Mouse (Mus musculus): ENCODE measurements around the gene Vps37c. TPM values are rescaled to one million over a fixed set of nuclear protein-coding genes. Genes with fewer than 3 reads are reported as not detected.

The Vps37c gene
- polyA plus RNA-seq, 1 experiment from 2014 or later: 29.0 TPM

DNA sequence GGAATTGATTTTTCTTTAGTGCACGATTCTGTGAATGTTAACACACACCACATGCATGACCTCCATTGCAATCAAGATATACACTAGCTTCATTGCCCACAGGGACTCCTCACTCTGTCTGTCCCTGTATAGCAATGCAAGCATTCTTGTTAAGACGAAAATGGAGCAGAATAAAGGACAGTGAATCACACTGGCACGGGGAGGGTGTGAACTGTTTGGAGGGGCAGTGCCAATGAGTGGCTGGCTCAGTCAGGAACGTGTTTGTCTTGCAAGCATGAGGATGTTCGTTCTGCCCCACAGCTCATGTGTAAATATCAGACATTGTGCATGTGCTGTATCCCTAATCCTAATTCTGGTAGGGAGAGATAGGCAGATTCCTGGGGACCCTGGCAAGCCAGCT, 41.9 kb downstream of the Vps37c start:
- ATAC-seq (ENCODE audit: insufficient number of reproducible peaks, low FRiP score): no peak
- H3K9ac ChIP-seq: no peak overlapping the region
- H3K27me3 ChIP-seq (replicated peaks): no peaks in the 10 kb centered on the region
- H3K4me2 ChIP-seq: no peak overlapping the region
- H3K4me1 ChIP-seq (replicated peaks): no peaks in the 10 kb centered on the region; the same call in 1 of the 2 replicates
- no peaks in the 10 kb centered on the region for H3K36me3 ChIP-seq
- H3K27ac ChIP-seq (ENCODE audit: poor library complexity, severe bottlenecking): no peak overlapping the region
- WGBS: 72% methylated on average over 5 of the region's 5 CpGs
- no peaks in the 10 kb centered on the region for H3K9me3 ChIP-seq (replicated peaks)
- H3K4me3 ChIP-seq: no peak overlapping the region

DNA sequence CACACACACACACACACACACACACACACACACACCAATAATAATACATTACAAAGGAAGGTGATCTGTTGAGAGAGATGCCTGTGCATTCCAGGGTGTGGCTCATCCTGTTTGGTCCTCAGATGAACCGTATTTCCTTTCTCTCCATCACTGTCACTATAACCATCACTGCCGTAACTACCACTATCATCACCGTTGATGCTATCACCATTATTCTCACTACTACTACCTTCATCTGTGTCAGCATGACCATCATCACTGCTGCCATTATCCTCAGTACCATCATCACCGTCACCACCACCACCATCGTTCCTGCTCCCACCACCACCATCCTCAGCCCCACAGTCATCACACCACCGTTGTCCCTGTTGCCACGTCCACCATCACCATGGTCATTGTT, 43.4 kb downstream of the Vps37c start:
- no peaks in the 10 kb centered on the region; the same call in 1 of the 2 replicates for H3K4me1 ChIP-seq (replicated peaks)
- ATAC-seq (ENCODE audit: insufficient number of reproducible peaks, low FRiP score): no peak

DNA sequence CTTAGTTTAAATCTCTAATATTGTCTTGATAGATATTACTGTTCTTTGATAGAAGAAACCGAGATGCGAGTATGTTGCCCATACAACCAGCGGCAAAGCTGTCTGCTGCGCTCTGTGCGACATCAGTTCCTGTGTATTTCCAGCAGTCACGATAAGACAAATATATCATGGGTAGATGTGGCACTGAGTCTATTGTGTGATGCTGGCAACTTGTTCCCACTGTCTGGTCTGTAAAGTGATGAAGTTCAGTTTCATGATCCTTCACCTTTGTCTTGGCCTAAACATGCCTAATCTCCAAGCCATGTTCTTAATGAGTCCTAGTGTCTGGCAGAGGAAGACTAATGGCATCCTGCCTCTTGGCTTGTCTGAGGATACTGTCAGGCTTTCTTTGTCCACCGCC, 44.2 kb downstream of the Vps37c start:
- ATAC-seq (ENCODE audit: insufficient number of reproducible peaks, low FRiP score): no peak
- Histone ChIP-seq H3K4me3 (no peak overlapping the region), H3K27me3 (replicated peaks) (no peaks in the 10 kb centered on the region), H3K4me1 (replicated peaks) (no peaks in the 10 kb centered on the region; the same call in 1 of the 2 replicates), H3K36me3 (no peaks in the 10 kb centered on the region), H3K27ac (ENCODE audit: poor library complexity, severe bottlenecking) (no peak overlapping the region), H3K9ac (no peak overlapping the region), H3K4me2 (no peak overlapping the region), H3K9me3 (replicated peaks) (no peaks in the 10 kb centered on the region)
- 91% methylated on average over 7 of the region's 7 CpGs for WGBS

More for the DNA sequence above, 43.4 kb downstream of the Vps37c start:
- Histone ChIP-seq H3K27ac (ENCODE audit: poor library complexity, severe bottlenecking) (no peak overlapping the region), H3K4me3 (no peak overlapping the region), H3K9me3 (replicated peaks) (no peaks in the 10 kb centered on the region), H3K9ac (no peak overlapping the region), H3K27me3 (replicated peaks) (no peaks in the 10 kb centered on the region), H3K4me2 (no peak overlapping the region), H3K36me3 (no peaks in the 10 kb centered on the region)
- WGBS: 82% methylated on average over 7 of the region's 7 CpGs

DNA sequence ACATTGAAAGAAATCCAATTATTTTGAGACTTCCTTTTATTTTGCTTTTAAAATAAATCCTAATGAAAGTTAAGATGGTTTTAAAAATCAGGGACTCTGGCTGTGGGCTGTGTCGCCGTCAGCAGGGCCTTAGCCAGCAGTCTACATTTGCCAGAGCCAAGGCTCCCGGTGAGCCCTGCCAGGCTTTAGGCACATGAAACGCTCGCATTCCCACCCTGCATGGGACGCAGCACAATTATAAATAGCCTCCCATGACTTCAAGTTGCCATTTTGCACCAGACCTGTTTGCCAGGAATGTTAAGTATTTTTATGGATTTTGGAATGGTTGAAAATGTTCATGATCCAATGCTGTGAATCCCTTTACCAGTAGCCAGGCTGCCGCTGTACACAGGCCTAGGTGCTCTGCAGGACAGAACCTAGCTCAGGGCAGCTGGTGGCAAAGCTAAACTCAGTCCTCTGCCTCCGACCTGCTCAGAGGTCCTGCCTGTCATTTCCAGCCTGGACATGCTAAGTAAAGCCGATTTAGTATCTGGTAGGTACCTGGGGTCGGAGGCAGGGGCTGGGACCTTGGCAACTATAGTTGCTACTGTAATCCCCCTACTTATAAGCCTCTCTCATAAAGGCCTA, 45.1 kb downstream of the Vps37c start:
- Histone ChIP-seq H3K4me1 (replicated peaks) (no peaks in the 10 kb centered on the region; the same call in 1 of the 2 replicates), H3K27me3 (replicated peaks) (no peaks in the 10 kb centered on the region), H3K36me3 (no peaks in the 10 kb centered on the region), H3K4me3 (no peak overlapping the region), H3K9me3 (replicated peaks) (no peaks in the 10 kb centered on the region), H3K27ac (ENCODE audit: poor library complexity, severe bottlenecking) (no peak overlapping the region), H3K9ac (no peak overlapping the region), H3K4me2 (no peak overlapping the region)
- WGBS: 69% methylated on average over 10 of the region's 10 CpGs
- ATAC-seq (ENCODE audit: insufficient number of reproducible peaks, low FRiP score): no peak

DNA sequence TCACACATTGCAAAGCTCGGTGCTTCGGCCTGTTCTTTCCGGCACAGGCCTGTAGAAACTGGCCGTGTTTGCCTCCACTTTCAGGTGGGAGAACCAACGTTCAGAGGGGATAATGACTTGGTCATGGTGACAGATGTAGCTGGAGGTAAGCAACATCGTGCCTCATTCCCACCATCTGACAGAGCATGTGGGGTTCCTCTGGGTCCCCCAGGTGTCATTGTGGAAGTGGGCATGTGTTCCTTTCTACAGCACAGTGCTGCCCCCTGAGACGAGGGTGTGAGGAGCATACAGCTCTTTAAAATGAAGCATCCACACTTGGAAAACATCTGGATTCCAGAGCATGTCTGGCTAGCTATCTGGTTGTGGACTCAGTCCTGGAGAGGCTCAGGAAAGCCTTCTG, 46.0 kb downstream of the Vps37c start:
- no peaks in the 10 kb centered on the region for H3K9me3 ChIP-seq (replicated peaks)
- no peaks in the 10 kb centered on the region for H3K27me3 ChIP-seq (replicated peaks)
- H3K9ac ChIP-seq: no peak overlapping the region
- no peak overlapping the region for H3K4me3 ChIP-seq
- H3K27ac ChIP-seq (ENCODE audit: poor library complexity, severe bottlenecking): no peak overlapping the region
- H3K4me2 ChIP-seq: no peak overlapping the region
- 77% methylated on average over 7 of the region's 7 CpGs for WGBS
- no peaks in the 10 kb centered on the region; the same call in 1 of the 2 replicates for H3K4me1 ChIP-seq (replicated peaks)
- no peak for ATAC-seq (ENCODE audit: insufficient number of reproducible peaks, low FRiP score)
- no peaks in the 10 kb centered on the region for H3K36me3 ChIP-seq

DNA sequence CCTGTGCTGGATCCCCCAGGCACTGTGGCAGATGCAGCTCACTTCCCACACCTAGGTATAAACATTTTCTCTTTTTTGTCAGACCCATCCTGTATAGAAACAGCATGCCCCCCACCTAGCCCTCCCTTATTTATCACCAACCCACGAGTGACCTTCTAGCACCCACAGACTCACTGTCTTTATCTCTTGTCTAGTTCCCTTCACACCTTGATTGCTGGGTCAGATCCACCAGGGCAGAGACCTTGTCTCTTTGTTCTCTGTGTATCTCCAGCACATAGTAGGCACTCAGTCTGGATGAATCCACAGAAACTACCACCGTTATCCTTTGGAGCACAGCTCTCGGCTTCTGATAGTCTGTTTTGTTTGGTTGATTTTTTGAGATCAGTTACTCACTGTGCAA, 46.5 kb downstream of the Vps37c start:
- no peak overlapping the region for H3K4me3 ChIP-seq
- no peaks in the 10 kb centered on the region for H3K36me3 ChIP-seq
- no peaks in the 10 kb centered on the region for H3K27me3 ChIP-seq (replicated peaks)
- no peak overlapping the region for H3K9ac ChIP-seq
- no peak for ATAC-seq (ENCODE audit: insufficient number of reproducible peaks, low FRiP score)
- no peaks in the 10 kb centered on the region for H3K9me3 ChIP-seq (replicated peaks)
- no peak overlapping the region for H3K27ac ChIP-seq (ENCODE audit: poor library complexity, severe bottlenecking)
- no peak overlapping the region for H3K4me2 ChIP-seq
- 75% methylated on average over 3 of the region's 3 CpGs for WGBS
- no peaks in the 10 kb centered on the region; the same call in 1 of the 2 replicates for H3K4me1 ChIP-seq (replicated peaks)

DNA sequence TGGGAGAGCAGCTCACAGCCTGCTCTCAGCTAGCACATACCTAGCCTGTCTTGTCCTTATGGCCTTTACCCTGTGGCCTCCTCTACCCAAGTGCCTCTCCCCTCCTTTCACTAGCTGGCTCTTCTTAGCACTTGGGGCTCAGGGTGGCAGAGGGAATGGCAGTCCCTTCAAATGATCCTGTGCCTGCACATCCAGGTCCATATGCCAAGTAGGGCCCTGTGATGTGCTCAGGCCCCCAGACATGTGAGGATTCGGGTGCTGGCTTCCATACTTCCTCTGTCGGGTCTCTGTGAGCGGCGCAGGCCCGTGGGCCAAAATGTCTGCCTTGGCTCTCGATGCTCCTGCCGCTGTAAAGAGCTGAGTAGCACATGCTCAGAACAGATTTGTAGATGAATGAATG, 47.3 kb downstream of the Vps37c start:
- H3K4me1 ChIP-seq (replicated peaks): peaks cover 4% of the 10 kb centered on the region
- H3K4me3 ChIP-seq: no peak overlapping the region
- no peak overlapping the region for H3K4me2 ChIP-seq
- no peaks in the 10 kb centered on the region for H3K27me3 ChIP-seq (replicated peaks)
- 88% methylated on average over 7 of the region's 7 CpGs for WGBS
- H3K9ac ChIP-seq: no peak overlapping the region
- ATAC-seq (ENCODE audit: insufficient number of reproducible peaks, low FRiP score): no peak
- H3K27ac ChIP-seq (ENCODE audit: poor library complexity, severe bottlenecking): no peak overlapping the region
- no peaks in the 10 kb centered on the region for H3K9me3 ChIP-seq (replicated peaks)
- no peaks in the 10 kb centered on the region for H3K36me3 ChIP-seq

DNA sequence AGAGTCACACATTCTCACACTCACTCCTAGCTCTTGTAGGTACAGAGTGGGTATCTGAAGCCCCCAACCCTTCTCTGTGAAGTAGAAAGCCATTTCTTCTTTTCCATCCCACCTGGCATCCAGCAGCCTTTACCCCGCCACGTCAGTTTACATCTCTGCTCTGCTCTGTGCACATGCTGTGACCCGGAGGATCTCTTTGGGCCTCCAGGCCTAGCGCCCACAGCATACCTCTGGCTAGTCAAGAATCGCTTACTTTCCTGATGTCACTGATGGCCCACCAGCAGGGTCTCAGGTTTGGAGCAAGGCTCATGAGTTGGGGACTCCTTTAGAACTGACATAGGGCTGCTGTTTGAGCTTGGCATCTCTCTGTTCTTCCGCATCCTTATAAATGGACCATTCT, 49.5 kb downstream of the Vps37c start:
- H3K4me1 ChIP-seq (replicated peaks): peaks cover 8% of the 10 kb centered on the region
- no peaks in the 10 kb centered on the region for H3K36me3 ChIP-seq
- 83% methylated on average over 6 of the region's 6 CpGs for WGBS
- H3K4me2 ChIP-seq: no peak overlapping the region
- no peaks in the 10 kb centered on the region for H3K27me3 ChIP-seq (replicated peaks)
- H3K9ac ChIP-seq: no peak overlapping the region
- H3K27ac ChIP-seq (ENCODE audit: poor library complexity, severe bottlenecking): no peak overlapping the region
- ATAC-seq (ENCODE audit: insufficient number of reproducible peaks, low FRiP score): no peak
- no peak overlapping the region for H3K4me3 ChIP-seq
- H3K9me3 ChIP-seq (replicated peaks): no peaks in the 10 kb centered on the region

DNA sequence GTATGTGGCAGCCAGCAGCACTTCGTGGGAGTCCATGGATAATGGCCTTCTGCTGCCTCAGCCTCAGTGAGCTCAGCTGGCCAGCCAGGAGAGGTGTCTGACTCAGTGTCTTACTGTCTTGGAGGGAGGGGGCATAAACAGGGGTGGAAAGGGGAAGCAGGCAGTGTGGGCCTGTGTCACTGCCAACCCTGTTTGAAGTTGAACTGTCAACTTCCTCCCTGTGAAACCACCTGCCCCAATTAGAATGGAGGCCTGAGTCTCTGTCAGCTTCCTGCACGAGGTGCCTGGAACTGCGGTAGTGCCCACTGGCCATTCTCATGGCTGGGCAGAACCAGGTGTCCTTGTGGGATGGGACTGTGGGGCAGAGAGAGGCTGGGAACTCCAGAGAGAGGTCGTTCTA, 50.3 kb downstream of the Vps37c start, which contains the start of gene Cd5:
TSS of gene Cd5 (minus strand) at position 192 of the 400 bp plus-strand sequence.
- H3K27me3 ChIP-seq (replicated peaks): no peaks in the 10 kb centered on the region
- 70% methylated on average over 4 of the region's 4 CpGs for WGBS
- ATAC-seq (ENCODE audit: insufficient number of reproducible peaks, low FRiP score): no peak
- no peak within 1 kb of the TSS for H3K27ac ChIP-seq (ENCODE audit: poor library complexity, severe bottlenecking)
- no peak within 1 kb of the TSS for H3K9ac ChIP-seq
- no peak within 1 kb of the TSS for H3K4me3 ChIP-seq
- H3K36me3 ChIP-seq: no peaks in the 10 kb centered on the region
- H3K4me2 ChIP-seq: no peak within 1 kb of the TSS
- peaks cover 8% of the 10 kb centered on the region for H3K4me1 ChIP-seq (replicated peaks)
- H3K9me3 ChIP-seq (replicated peaks): no peaks in the 10 kb centered on the region

DNA sequence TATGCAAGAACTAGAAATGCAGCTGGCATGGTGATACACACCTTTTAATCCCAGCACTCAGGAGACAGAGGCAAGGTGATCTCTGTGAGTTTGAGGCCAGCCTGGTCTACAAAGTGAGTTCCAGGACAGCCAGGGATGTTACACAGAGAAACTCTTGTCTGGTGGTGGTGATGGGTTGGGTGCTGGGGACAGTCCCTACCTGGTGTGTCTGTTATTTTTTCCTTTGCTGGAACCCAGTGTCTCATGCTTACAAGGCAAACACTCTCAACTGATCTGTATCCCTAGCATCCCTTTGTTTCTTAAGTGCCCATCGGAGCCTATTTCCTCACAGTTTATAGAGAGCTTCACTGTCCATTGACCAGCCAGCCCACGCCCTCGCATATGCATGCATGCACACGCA, 51.4 kb downstream of the Vps37c start:
- no peak overlapping the region for H3K9ac ChIP-seq
- H3K4me3 ChIP-seq: no peak overlapping the region
- no peak overlapping the region for H3K4me2 ChIP-seq
- WGBS: 95% methylated on average over 4 of the region's 4 CpGs
- H3K27ac ChIP-seq (ENCODE audit: poor library complexity, severe bottlenecking): no peak overlapping the region
- peaks cover 8% of the 10 kb centered on the region for H3K4me1 ChIP-seq (replicated peaks)
- H3K36me3 ChIP-seq: no peaks in the 10 kb centered on the region
- no peaks in the 10 kb centered on the region for H3K9me3 ChIP-seq (replicated peaks)
- H3K27me3 ChIP-seq (replicated peaks): no peaks in the 10 kb centered on the region
- ATAC-seq (ENCODE audit: insufficient number of reproducible peaks, low FRiP score): no peak

DNA sequence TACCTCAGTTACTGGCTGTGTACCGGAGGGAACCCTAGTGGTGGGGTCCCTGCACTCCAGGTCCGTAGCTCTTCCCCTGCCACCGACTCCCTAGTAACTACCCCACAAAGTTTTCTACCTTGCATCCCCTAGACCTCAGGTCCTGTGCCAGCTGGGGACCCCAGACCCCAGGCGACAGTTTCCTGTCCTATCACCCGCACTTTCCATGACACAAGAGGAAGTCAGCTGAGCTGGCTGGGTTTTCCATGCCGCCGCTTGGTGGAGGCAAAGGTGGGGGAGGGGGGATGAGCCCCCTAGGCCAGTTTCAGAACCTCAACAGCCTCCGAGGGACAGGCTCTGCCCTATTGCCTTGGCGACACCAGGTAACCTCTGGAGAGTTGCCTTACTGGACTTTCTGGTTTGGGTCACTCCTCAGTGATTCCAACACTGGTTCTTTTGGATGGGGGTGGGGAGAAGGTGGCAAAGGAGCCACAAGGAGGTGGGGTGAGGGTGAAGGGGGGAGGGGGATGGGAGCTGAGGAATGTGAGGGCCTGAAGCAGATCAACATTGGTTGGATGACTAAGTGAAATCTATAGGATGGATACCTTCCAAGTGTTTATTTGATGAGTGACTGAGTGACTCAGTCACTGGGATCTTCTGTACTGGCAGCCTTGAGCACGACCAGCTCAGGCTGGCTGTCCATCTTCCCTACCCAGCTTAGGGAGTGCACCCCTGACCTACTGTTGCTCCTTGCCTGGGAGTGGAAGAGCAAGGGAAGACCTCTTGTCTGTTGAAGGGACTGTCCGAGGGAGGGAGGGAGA, 52.3 kb downstream of the Vps37c start:
- no peak overlapping the region for H3K9ac ChIP-seq
- H3K4me2 ChIP-seq: peak overlapping the region; percentile 31
- WGBS: 22% methylated on average over 11 of the region's 11 CpGs
- no peak overlapping the region for H3K27ac ChIP-seq (ENCODE audit: poor library complexity, severe bottlenecking)
- H3K4me1 ChIP-seq (replicated peaks): peaks cover 8% of the 10 kb centered on the region
- H3K36me3 ChIP-seq: no peaks in the 10 kb centered on the region
- H3K27me3 ChIP-seq (replicated peaks): no peaks in the 10 kb centered on the region
- H3K4me3 ChIP-seq: no peak overlapping the region
- ATAC-seq (ENCODE audit: insufficient number of reproducible peaks, low FRiP score): peak; percentile 33
- no peaks in the 10 kb centered on the region for H3K9me3 ChIP-seq (replicated peaks)

All from heart, embryonic 12.5 days (tissue).